Mouse (Mus musculus) forebrain, embryonic 13.5 days (tissue): ENCODE measurements around the gene Gm10750. TPM values are rescaled to one million over a fixed set of nuclear protein-coding genes. Genes with fewer than 3 reads are reported as not detected.
"Not testable (repeated sequence)": the region's sequence is repeated elsewhere in the genome, so short reads cannot be mapped to it uniquely, and the experiment has no call there.

Experiments used
- ATAC-seq: fragments of 200-750 bp; cut with Nextera tagmentation; 2 replicates; pipeline ENCODE4 v1.8.0; 2017
- H3K27ac ChIP-seq: fragments of 300-500 bp; sonication (generic); 2 replicates; pipeline ENCODE4 v1.5.1; 2015; ENCODE audit warnings: inconsistent platforms, mild to moderate bottlenecking, moderate library complexity
- H3K27me3 ChIP-seq: fragments of 300-500 bp; sonication (generic); 2 replicates; pipeline ENCODE4 v1.6.1; 2015; ENCODE audit warnings: mild to moderate bottlenecking, inconsistent platforms
- H3K36me3 ChIP-seq: fragments of 300-500 bp; sonication (generic); 2 replicates; pipeline ENCODE4 v1.6.1; 2015; ENCODE audit warnings: mild to moderate bottlenecking, inconsistent platforms; ENCODE audit not compliant: poor library complexity, severe bottlenecking
- H3K4me1 ChIP-seq: fragments of 300-500 bp; sonication (generic); 2 replicates; pipeline ENCODE4 v1.6.1; 2015; ENCODE audit warnings: inconsistent platforms
- H3K4me2 ChIP-seq: fragments of 300-500 bp; sonication (generic); 2 replicates; pipeline ENCODE4 v1.6.1; 2015; ENCODE audit warnings: inconsistent platforms, mild to moderate bottlenecking, moderate library complexity
- H3K4me3 ChIP-seq: fragments of 300-500 bp; sonication (generic); 2 replicates; pipeline ENCODE4 v1.5.1; 2015; ENCODE audit warnings: mild to moderate bottlenecking, inconsistent platforms
- H3K9ac ChIP-seq: fragments of 300-500 bp; sonication (generic); 2 replicates; pipeline ENCODE4 v1.6.1; 2015; ENCODE audit warnings: mild to moderate bottlenecking, inconsistent platforms
- H3K9me3 ChIP-seq: fragments of 300-500 bp; sonication (generic); replicated peaks from 2 replicates; pipeline ENCODE4 v1.6.1; 2016; ENCODE audit warnings: inconsistent platforms
- WGBS: fragments of 180-500 bp; shearing (Covaris S2); methylation state at CpG from one replicate; pipeline ENCODE4 v1.1.7; 2015; 5-methylcytosine and 5-hydroxymethylcytosine counted together
- polyA plus RNA-seq: library from polyadenylated mRNA; unstranded; fragments of >200 nt; fragmentation: Nextera tagmentation; extraction: Ambion mirVana; gene quantifications from 2 replicates; pipeline ENCODE4 v1.2.1, GENCODE M21; 2015

Gene Gm10750
- polyA plus RNA-seq: not detected in 2 replicates

GRCm38 (mm10) chr2:149017137-149017536 is at the start of gene Gm10750:
TSS of gene Gm10750 (minus strand) at chr2:149017237.
- not testable (repeated sequence) for H3K27ac ChIP-seq, H3K9ac ChIP-seq, H3K27me3 ChIP-seq, ATAC-seq, H3K4me3 ChIP-seq, H3K4me2 ChIP-seq, H3K4me1 ChIP-seq, H3K36me3 ChIP-seq
- peaks cover 12% of the 10 kb centered on the region for H3K9me3 ChIP-seq
- 74% methylated on average over 5 of the region's 5 CpGs for WGBS

GRCm38 (mm10) chr2:149004826-149005225 is 12.2 kb downstream of the Gm10750 start:
- Histone ChIP-seq H3K36me3 (no peaks in the 10 kb centered on the region), H3K9ac (no peak overlapping the region), H3K27me3 (no peaks in the 10 kb centered on the region), H3K27ac (no peak overlapping the region), H3K4me2 (no peak overlapping the region), H3K9me3 (peaks cover 4% of the 10 kb centered on the region; the same call in 1 of the 2 replicates), H3K4me1 (no peaks in the 10 kb centered on the region), H3K4me3 (no peak overlapping the region)
- 78% methylated on average over 2 of the region's 2 CpGs for WGBS
- no peak for ATAC-seq

- no peak within 1 kb of the TSS for H3K27ac ChIP-seq
- no peak within 1 kb of the TSS for H3K4me2 ChIP-seq
- H3K9ac ChIP-seq: no peak within 1 kb of the TSS
- no peaks in the 10 kb centered on the region for H3K36me3 ChIP-seq
- no peaks in the 10 kb centered on the region for H3K27me3 ChIP-seq
- ATAC-seq: no peak
- no peaks in the 10 kb centered on the region for H3K4me1 ChIP-seq
- H3K9me3 ChIP-seq: no peaks in the 10 kb centered on the region
- no peak within 1 kb of the TSS for H3K4me3 ChIP-seq
Observed at GRCm38 (mm10) chr2:149003151-149003550, 13.9 kb downstream of the Gm10750 start, which contains the start of gene Gm1330. TSS of gene Gm1330 (minus strand) at chr2:149003251.

- Histone ChIP-seq H3K27me3 (no peaks in the 10 kb centered on the region), H3K4me1 (no peaks in the 10 kb centered on the region), H3K9ac (no peak overlapping the region), H3K9me3 (0 out of 2 replicates have a peak, but pooled peaks cover 7% of the 10 kb centered on the region), H3K4me3 (no peak overlapping the region), H3K27ac (no peak overlapping the region), H3K4me2 (no peak overlapping the region), H3K36me3 (no peaks in the 10 kb centered on the region)
- WGBS: 92% methylated on average over 2 of the region's 2 CpGs
- no peak for ATAC-seq
Observed at GRCm38 (mm10) chr2:148995133-148995532, 21.9 kb downstream of the Gm10750 start.

Other genes with a start within 250 kb of the Gm10750 start
- gene Cst11, start 245.7 kb downstream of the Gm10750 start, polyA plus RNA-seq: not detected in 2 replicates
- gene 8030411F24Rik, start 235.2 kb downstream of the Gm10750 start, polyA plus RNA-seq: not detected in 2 replicates
- gene Cst12, start 227.9 kb downstream of the Gm10750 start, polyA plus RNA-seq: not detected in 2 replicates
- gene Cst8, start 218.5 kb downstream of the Gm10750 start, polyA plus RNA-seq: not detected in 2 replicates
- not detected in 2 replicates for gene Cst13, start 197.2 kb downstream of the Gm10750 start, polyA plus RNA-seq
- not detected in 2 replicates for gene Cst9, start 182.1 kb downstream of the Gm10750 start, polyA plus RNA-seq
- not detected in 2 replicates for gene 9230104L09Rik, start 152.2 kb downstream of the Gm10750 start, polyA plus RNA-seq
- gene Cst3, start 141.5 kb downstream of the Gm10750 start, polyA plus RNA-seq: 414 and 419 TPM in 2 replicates
- not detected in 2 replicates for gene Gm1330, start 14.0 kb downstream of the Gm10750 start, polyA plus RNA-seq